Mouse (Mus musculus) liver, adult 2 months (tissue): ENCODE results near the gene Ralgps1.

Source experiments
- CTCF ChIP-seq: fragments of 200-500 bp; IDR thresholded peaks from 2 replicates; pipeline ENCODE4 v1.5.1; 2011; ENCODE audit warnings: low read depth, low read length, control low read depth
- POLR2A ChIP-seq: fragments of 200-500 bp; IDR thresholded peaks from 2 replicates; pipeline ENCODE4 v1.6.1; 2011; ENCODE audit warnings: low read length, control low read depth; ENCODE audit not compliant: insufficient read depth; ENCODE audit errors: extremely low read depth

GRCm38 (mm10) chr2:33134766-33135490 is 236.4 kb downstream of the Ralgps1 start:
- TF ChIP-seq POLR2A (no peak), CTCF (no peak)
